Mouse (Mus musculus): ENCODE measurements at regions not wholly inside any gene's neighbourhood (a gene's known extent, or its start where the extent isn't known, plus 50 kb on each side); places are given as distances from the start of the nearest gene placed in this dataset.

DNA sequence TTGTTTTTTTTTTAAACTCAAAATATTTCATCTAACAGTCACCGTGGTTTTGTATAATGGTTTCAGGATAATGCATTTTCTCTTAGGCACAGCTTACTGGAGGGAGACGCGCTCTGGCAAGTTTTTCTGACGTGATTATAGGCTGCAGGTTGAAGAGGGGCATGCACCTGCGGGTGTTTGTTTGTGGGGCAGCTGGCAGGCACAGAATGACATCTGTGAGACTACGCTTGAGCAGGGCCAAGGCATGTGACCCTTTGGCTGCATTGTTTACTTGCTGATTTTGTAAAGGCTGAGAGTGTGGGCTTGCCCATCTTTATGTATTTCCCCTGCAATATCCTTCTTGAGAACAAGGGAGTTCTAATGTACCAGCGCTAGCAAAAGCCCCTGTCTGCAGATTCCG, 108.4 kb upstream of the Mylip start:
- no peak for DNase-seq

- no peak for DNase-seq
These were observed 102.9 kb upstream of the Mylip start for GRCm38 (mm10) chr13:45286651-45287050.

DNA sequence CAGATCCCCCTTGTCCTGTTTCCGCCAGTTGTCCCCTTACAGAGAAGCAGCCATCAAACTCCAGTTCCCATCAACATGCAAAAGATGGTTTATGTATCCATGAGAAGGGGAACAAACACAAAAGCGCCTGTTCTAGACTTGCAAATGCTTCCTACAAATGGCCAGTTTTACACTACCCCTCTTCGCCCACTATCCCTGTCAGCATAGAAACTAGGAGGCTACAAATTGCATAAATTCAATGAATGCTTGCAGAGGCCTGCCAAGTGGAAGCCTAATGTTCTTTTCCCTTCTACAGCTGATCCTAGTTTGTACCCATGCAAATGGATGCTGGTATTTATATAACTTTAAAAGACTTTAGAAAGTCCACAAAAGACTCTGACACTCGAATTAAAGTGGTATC, 102.3 kb upstream of the Mylip start:
- no peak for DNase-seq

GRCm38 (mm10) chr13:45289976-45290375, 99.6 kb upstream of the Mylip start:
- no peak for DNase-seq

DNA sequence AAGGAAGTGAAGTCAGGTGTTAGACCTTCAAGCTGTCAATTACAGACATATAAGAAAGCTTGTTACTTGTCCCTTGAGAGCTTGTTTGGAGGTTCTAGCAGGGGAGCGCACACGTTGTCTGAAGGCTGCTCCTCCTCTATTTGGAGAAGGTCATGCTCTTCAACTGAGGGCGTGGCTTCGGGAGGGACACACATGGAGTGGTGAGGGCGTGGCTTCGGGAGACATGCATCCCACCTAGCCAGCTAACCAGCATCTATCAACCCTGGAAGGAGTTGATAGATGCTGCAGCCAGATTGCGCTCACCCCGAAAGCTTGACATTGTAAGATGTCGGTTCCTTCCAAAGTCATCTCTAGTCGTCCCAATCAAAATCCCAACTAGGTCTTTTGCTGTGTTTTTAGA, 94.9 kb upstream of the Mylip start:
- no peak for DNase-seq

GRCm38 (mm10) chr13:45300610-45301009, 88.9 kb upstream of the Mylip start:
- peak; percentile 45 for DNase-seq

- DNase-seq, result no peak
These were observed 88.2 kb upstream of the Mylip start for GRCm38 (mm10) chr13:45301191-45301905.

DNA sequence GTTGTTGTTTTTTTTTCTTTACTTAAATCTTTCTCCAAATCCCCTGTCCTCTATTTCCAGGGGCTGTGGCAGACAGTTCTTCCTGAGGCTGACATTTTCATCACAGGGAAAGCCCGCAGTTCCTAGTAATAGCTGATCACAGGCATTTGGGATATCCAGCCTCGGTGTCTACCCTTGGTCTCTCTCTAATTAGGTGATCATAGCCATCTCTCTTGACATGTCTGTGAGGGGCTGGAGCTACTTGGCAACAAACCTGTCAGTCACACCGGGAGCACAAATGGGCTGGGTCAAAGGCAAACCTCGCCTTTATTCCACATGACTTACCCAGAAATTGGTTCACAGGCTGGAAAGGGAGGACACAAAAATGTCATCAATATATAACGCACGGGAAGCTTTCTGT, 86.7 kb upstream of the Mylip start:
- no peak for DNase-seq

DNA sequence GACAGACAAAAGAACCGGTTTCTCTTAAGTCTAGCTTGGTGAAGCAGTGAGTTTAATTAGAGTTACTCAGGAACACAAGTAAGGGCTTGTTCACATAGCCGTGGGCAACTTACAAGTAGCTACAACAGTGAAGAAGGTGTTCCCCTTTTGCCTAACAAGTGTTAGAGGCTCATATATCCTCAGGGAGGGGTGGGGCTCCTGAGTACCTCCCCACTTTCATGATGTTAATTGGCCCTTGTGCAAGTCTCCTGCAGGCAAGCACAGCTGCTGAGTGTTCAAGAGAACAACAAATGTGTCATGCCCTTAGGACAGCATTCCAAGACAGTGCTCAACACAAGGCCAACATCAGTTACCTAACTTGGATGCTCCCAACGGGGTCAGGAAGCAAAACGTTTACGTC, 83.4 kb upstream of the Mylip start:
- DNase-seq, result no peak

DNA sequence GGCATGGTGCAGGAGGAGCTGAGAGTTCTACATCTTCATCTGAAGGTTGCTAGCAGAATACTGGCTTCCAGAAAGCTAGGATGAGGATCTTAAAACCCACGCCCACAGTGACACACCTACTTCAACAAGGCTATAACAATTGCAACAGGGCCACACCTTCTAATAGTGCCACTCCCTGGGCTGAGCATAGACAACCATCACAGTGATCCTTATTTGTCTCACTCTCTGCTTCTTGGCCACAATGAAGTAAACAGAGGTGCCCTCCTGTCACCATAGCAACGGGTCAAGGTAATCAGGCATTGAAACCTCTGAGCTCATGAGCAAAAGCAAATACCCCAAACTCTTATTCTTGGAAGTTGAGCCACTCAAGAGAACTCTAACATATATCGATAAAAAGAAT, 82.3 kb upstream of the Mylip start:
- DNase-seq, result no peak

- no peak for DNase-seq
These were observed 69.9 kb upstream of the Mylip start for GRCm38 (mm10) chr13:45319646-45320045.

DNA sequence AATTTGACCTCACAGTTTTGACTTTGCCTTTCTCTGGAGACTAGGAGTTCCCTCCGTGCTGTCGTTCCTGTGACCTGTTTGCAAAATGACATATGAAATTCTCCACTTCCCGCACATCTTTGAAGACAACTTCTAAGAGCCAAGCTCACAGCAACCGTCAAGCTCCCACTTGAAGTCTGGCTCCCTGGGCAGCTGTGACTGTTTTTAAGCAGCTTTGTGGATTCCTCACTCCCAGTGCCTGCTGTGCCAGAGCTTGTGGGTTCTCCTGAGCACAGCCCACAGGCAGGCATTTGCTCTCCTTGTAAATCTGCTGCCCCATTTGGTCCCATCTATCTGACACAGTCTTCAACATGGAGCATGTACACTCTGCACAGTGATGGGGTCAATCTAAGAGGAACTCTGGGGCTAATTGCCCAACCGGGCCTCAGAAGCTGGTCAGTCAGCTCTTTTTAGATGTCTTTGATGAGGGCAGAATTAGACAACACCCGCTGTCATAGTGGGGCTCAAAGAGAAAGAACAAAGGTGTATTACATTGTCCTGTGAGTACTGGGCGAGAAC, 63.7 kb upstream of the Mylip start:
- DNase-seq, result no peak

DNA sequence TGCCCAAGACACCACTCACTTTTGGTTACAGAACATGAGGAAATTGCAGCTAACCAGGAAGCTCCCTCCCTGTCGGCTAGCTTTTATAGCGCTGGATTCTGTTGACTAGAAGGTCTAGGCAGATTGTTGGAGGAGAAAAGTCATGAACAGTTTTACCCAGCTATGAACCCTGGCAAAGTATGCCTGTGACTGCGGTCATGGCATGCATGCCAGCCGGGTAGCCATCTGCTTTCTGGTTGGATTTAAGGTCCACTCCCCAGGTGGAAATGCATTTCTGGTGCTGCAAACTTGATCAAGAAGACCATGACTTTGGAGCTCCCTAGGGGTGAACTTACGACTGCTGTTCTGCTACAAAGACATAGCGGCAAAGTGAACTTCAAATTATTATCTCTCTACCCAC, 62.8 kb upstream of the Mylip start:
- no peak for DNase-seq

- DNase-seq, result peak; percentile 64
These were observed 59.0 kb upstream of the Mylip start for GRCm38 (mm10) chr13:45330561-45330960.

GRCm38 (mm10) chr13:45332031-45332430, 57.5 kb upstream of the Mylip start:
- DNase-seq, result no peak

- DNase-seq, result no peak
These were observed 55.9 kb upstream of the Mylip start for GRCm38 (mm10) chr13:45333634-45334033.
